Mouse (Mus musculus) adrenal gland, postnatal 10 days (tissue): ENCODE results near the gene Card6. TPM values are rescaled to one million over a fixed set of nuclear protein-coding genes. Genes with fewer than 3 reads are reported as not detected.

Source experiments
- DNase-seq: peaks from one replicate; pipeline ENCODE4 v3.0.0; 2021; ENCODE audit warnings: mixed read lengths
- long read RNA-seq, 2 experiments: library from polyadenylated mRNA; stranded (forward); transcript quantifications; one replicate each; pipeline ENCODE4 v2.0.0; 2021
- total RNA-seq, 2 experiments: library from RNA; stranded (reverse); gene quantifications; 2 replicates each; pipeline ENCODE4 v1.2.3; 2021

Gene Card6
- total RNA-seq, result 1 to 10 TPM; 9.3 TPM
- long read RNA-seq, experiment 1, partial matches to known transcripts, result 2 of 5 reads
- long read RNA-seq, experiment 1, other reads (novel, unspliced or antisense), result 2 of 5 reads
- long read RNA-seq, experiment 2, partial matches to known transcripts, result 1 of 3 reads
- long read RNA-seq, experiment 2, other reads (novel, unspliced or antisense), result 1 of 3 reads

- peak; percentile 37 for DNase-seq
These were observed at the start of gene Card6 for GRCm38 (mm10) chr15:5107686-5108654. TSS of gene Card6 (minus strand) at chr15:5108539.

GRCm38 (mm10) chr15:5157386-5157785 is 49.0 kb upstream of the Card6 start:
- no peak for DNase-seq

GRCm38 (mm10) chr15:5156355-5156754 is 48.0 kb upstream of the Card6 start:
- DNase-seq, result no peak

GRCm38 (mm10) chr15:5155093-5155492 is 46.8 kb upstream of the Card6 start:
- DNase-seq, result no peak

GRCm38 (mm10) chr15:5154621-5155020 is 46.3 kb upstream of the Card6 start:
- no peak for DNase-seq

- no peak for DNase-seq
These were observed 43.8 kb upstream of the Card6 start for GRCm38 (mm10) chr15:5152171-5152570.

- peak; percentile 47 for DNase-seq
These were observed 40.8 kb upstream of the Card6 start for GRCm38 (mm10) chr15:5149187-5149586.

- no peak for DNase-seq
These were observed 37.0 kb upstream of the Card6 start for GRCm38 (mm10) chr15:5145196-5145945.

- peak; percentile 82 for DNase-seq
These were observed 35.9 kb upstream of the Card6 start for GRCm38 (mm10) chr15:5144021-5144778.

- DNase-seq, result peak; percentile 87
These were observed 35.2 kb upstream of the Card6 start, which contains the start of gene Prkaa1 for GRCm38 (mm10) chr15:5143361-5144020. TSS of gene Prkaa1 (plus strand) at chr15:5143861.

- no peak for DNase-seq
These were observed 34.4 kb upstream of the Card6 start for GRCm38 (mm10) chr15:5142714-5143113.

- no peak for DNase-seq
These were observed 33.7 kb upstream of the Card6 start for GRCm38 (mm10) chr15:5142047-5142446.

- no peak for DNase-seq
These were observed 32.0 kb upstream of the Card6 start for GRCm38 (mm10) chr15:5140357-5140756.

GRCm38 (mm10) chr15:5139863-5140262 is 31.5 kb upstream of the Card6 start:
- DNase-seq, result no peak

- DNase-seq, result no peak
These were observed 31.0 kb upstream of the Card6 start for GRCm38 (mm10) chr15:5139366-5139765.

GRCm38 (mm10) chr15:5138021-5138856 is 29.9 kb upstream of the Card6 start:
- no peak for DNase-seq

GRCm38 (mm10) chr15:5134945-5135483 is 26.7 kb upstream of the Card6 start:
- no peak for DNase-seq

- DNase-seq, result no peak
These were observed 25.8 kb upstream of the Card6 start for GRCm38 (mm10) chr15:5134179-5134578.

- DNase-seq, result no peak
These were observed 25.0 kb upstream of the Card6 start for GRCm38 (mm10) chr15:5133301-5133700.
